Mouse (Mus musculus): ENCODE data around the gene Ube2v1.

DNA sequence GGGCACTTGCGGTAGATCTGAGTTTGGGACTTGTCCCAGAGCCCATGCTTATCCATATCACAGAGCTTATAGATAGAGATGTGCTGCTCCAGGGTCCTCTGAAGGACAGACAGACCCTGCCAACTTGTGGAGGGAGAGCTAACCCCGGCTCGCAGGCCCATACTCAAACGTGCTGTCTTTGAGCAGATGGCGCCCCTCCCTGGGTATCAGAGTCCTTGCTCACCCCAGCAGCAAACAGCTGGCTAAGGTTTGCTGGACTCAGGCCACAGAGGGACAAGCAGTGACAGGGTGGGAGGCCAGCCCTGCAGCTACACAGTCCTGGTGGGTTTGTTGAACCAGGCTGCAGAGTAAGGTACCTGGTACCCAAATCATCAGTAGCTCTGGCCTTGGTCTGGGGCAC, 28.9 kb downstream of the Ube2v1 start:
- peak; percentile 63 for TF ChIP-seq CTCF (IDR thresholded peaks at IDR 0.05; ENCODE audit: low read depth)
- no peak for TF ChIP-seq EP300 (optimal IDR thresholded peaks at IDR 0.05)

Data from stomach, postnatal 0 days (tissue).